Mouse (Mus musculus): ENCODE data around the gene Ahcyl2. TPM values are rescaled to one million over a fixed set of nuclear protein-coding genes. Genes with fewer than 3 reads are reported as not detected.

Gene Ahcyl2
- total and polyA plus RNA-seq, 3 experiments, result 50.0 to 204 (median 184) TPM

DNA sequence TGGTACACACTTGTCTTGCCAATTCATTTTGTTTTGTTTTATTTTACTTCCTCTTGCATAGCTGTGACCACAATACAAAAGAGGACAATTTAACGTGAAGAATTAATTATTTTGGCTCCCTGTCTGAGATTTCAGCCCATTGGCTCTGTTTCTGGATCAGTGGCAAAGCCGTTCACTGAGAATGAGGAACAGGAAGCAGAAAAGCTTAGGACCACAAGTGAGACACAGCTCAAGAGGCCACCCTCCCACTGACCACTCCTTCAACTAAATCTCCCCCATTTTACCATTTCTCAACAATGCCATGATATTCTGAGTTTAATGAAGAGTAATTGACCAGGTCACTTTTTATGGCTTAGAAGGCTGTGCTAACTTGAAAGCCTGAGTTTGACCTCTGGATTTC, 57.5 kb downstream of the Ahcyl2 start:
- H3K36me3 ChIP-seq (replicated peaks in 1 of 2; ENCODE audit: control insufficient read depth in 1 of 2, insufficient read depth in 1 of 2, low read length in 1 of 2), result peaks cover 0 to 23% of the 10 kb centered on the region in 2 experiments
- no peaks in the 10 kb centered on the region for H3K9me3 ChIP-seq (replicated peaks; ENCODE audit: low read length)
- peaks cover 2 to 82% of the 10 kb centered on the region in 2 experiments; a peak in 3 of 4 replicates for H3K4me1 ChIP-seq (ENCODE audit: control insufficient read depth in 1 of 2, insufficient read depth in 2 of 2)
- no peak overlapping the region for H3K4me2 ChIP-seq (ENCODE audit: insufficient read depth, low read depth, poor library complexity, severe bottlenecking)
- H3K9ac ChIP-seq (ENCODE audit: insufficient read depth, low read depth), result no peak overlapping the region
- TF ChIP-seq NRF1 (IDR thresholded peaks at IDR 0.05; ENCODE audit: low read depth, low read length) (no peak), ELF1 (IDR thresholded peaks at IDR 0.05; ENCODE audit: low read depth, low read length) (peak; percentile 53)
- H3K27ac ChIP-seq (ENCODE audit: insufficient read depth, low read depth), result no peak overlapping the region
- dilution Hi-C loops (cut with MboI; ENCODE audit: extremely low pct_ligation_motif_present, extremely low pct_unique_long_range_greater_than_20kb, low sequenced_read_pairs), result no loop called here
- no peaks in the 10 kb centered on the region for H3K27me3 ChIP-seq (replicated peaks)
- H3K79me2 ChIP-seq (replicated peaks; ENCODE audit: control insufficient read depth, extremely low read depth, insufficient read depth, poor library complexity, severe bottlenecking), result 0 out of 2 replicates have a peak, but pooled peaks cover 4% of the 10 kb centered on the region
- H3K4me3 ChIP-seq (replicated peaks in 1 of 3; ENCODE audit: low read depth in 2 of 3, low read length in 2 of 3, poor library complexity in 1 of 3), result no peak overlapping the region
- DNase-seq (ENCODE audit: extremely low read depth), result no peak
- in situ Hi-C loops (cut with MboI; ENCODE audit: low pct_ligation_motif_present, low pct_unique_long_range_greater_than_20kb, low sequenced_read_pairs), result loop anchor here (5.0 to 10.0 kb wide), 3 partner anchors 58 to 379 kb away; partner anchors contain the start of gene Ahcyl2

- Histone ChIP-seq H3K9ac (ENCODE audit: insufficient read depth, low read depth) (peak overlapping the region; percentile 69), H3K79me2 (replicated peaks; ENCODE audit: control insufficient read depth, extremely low read depth, insufficient read depth, poor library complexity, severe bottlenecking) (peaks cover 4% of the 10 kb centered on the region; the same call in 1 of the 2 replicates), H3K27ac (ENCODE audit: insufficient read depth, low read depth) (peak overlapping the region; percentile 94), H3K4me1 (ENCODE audit: control insufficient read depth in 1 of 2, insufficient read depth in 2 of 2) (peaks cover 2 to 80% of the 10 kb centered on the region in 2 experiments; a peak in 3 of 4 replicates), H3K27me3 (replicated peaks) (no peaks in the 10 kb centered on the region), H3K4me2 (ENCODE audit: insufficient read depth, low read depth, poor library complexity, severe bottlenecking) (peak overlapping the region; percentile 99), H3K9me3 (replicated peaks; ENCODE audit: low read length) (no peaks in the 10 kb centered on the region), H3K36me3 (replicated peaks in 1 of 2; ENCODE audit: control insufficient read depth in 1 of 2, insufficient read depth in 1 of 2, low read length in 1 of 2) (peaks cover 0 to 7% of the 10 kb centered on the region in 2 experiments), H3K4me3 (replicated peaks in 1 of 3; ENCODE audit: low read depth in 2 of 3, low read length in 2 of 3, poor library complexity in 1 of 3) (no peak overlapping the region)
- in situ Hi-C loops (cut with MboI; ENCODE audit: low pct_ligation_motif_present, low pct_unique_long_range_greater_than_20kb, low sequenced_read_pairs) (loop anchor here (5.0 to 10.0 kb wide), 3 partner anchors 60 to 377 kb away; partner anchors contain the start of gene Ahcyl2), dilution Hi-C loops (cut with MboI; ENCODE audit: extremely low pct_ligation_motif_present, extremely low pct_unique_long_range_greater_than_20kb, low sequenced_read_pairs) (no loop called here)
- DNase-seq (ENCODE audit: extremely low read depth), result peak; percentile 78
- TF ChIP-seq CHD1 (IDR thresholded peaks at IDR 0.05; ENCODE audit: low read depth, low read length), result peak; percentile 81; the same call in 1 of the 2 replicates
- TF ChIP-seq MYC (IDR thresholded peaks at IDR 0.05; ENCODE audit: low read depth, low read length), result 0 out of 2 replicates have a peak, but pooled peaks have one; percentile 15
- no peak for TF ChIP-seq E2F4 (IDR thresholded peaks at IDR 0.05; ENCODE audit: insufficient replicate concordance, low read depth, low read length)
- TF ChIP-seq CHD2 (IDR thresholded peaks at IDR 0.05; ENCODE audit: low read length), result peak; percentile 32
- peak; percentile 95 for TF ChIP-seq JUND (conservative IDR thresholded peaks at IDR 0.05; ENCODE audit: low read depth, low read length)
- TF ChIP-seq MAX (IDR thresholded peaks at IDR 0.05; ENCODE audit: low read length), result no peak
- 0 out of 2 replicates have a peak, but pooled peaks have one; percentile 22 for TF ChIP-seq ZMIZ1 (IDR thresholded peaks at IDR 0.05; ENCODE audit: low read depth, low read length)
- no peak for TF ChIP-seq KAT2A (IDR thresholded peaks at IDR 0.05; ENCODE audit: insufficient replicate concordance, low read length)
- TF ChIP-seq HCFC1 (IDR thresholded peaks at IDR 0.05; ENCODE audit: low read depth, low read length), result peak; percentile 9; the same call in 1 of the 2 replicates
- peak; percentile 55; the same call in 1 of the 2 replicates for TF ChIP-seq BHLHE40 (IDR thresholded peaks at IDR 0.05; ENCODE audit: low read depth, low read length)
- peak; percentile 98 for TF ChIP-seq EP300 (IDR thresholded peaks at IDR 0.05; ENCODE audit: low read length)
- peak; percentile 64; the same call in 1 of the 2 replicates for TF ChIP-seq SIN3A (IDR thresholded peaks at IDR 0.05; ENCODE audit: low read length)
- no peak for TF ChIP-seq CTCF (conservative IDR thresholded peaks at IDR 0.05 in 1 of 2, IDR thresholded peaks at IDR 0.05 in 1 of 2; ENCODE audit: low read depth in 2 of 2, low read length in 2 of 2)
- no peak for TF ChIP-seq PAX5 (IDR thresholded peaks at IDR 0.05; ENCODE audit: low read length)
- 0 out of 2 replicates have a peak, but pooled peaks have one; percentile 34 for TF ChIP-seq TBP (conservative IDR thresholded peaks at IDR 0.05; ENCODE audit: low read depth, low read length)
- TF ChIP-seq RCOR1 (conservative IDR thresholded peaks at IDR 0.05; ENCODE audit: low read depth, low read length), result peak; percentile 79; the same call in 1 of the 2 replicates
- TF ChIP-seq ETS1 (conservative IDR thresholded peaks at IDR 0.05; ENCODE audit: low read depth, low read length), result peak; percentile 54
- peak; percentile 43; the same call in 1 of the 2 replicates for TF ChIP-seq ELF1 (IDR thresholded peaks at IDR 0.05; ENCODE audit: low read depth, low read length)
- peak; percentile 66; the same call in 1 of the 2 replicates for TF ChIP-seq MEF2A (IDR thresholded peaks at IDR 0.05; ENCODE audit: borderline replicate concordance, low read depth, low read length)
- peak; percentile 78; the same call in 1 of the 2 replicates for TF ChIP-seq MAFK (IDR thresholded peaks at IDR 0.05; ENCODE audit: insufficient replicate concordance, low read length)
- TF ChIP-seq TCF12 (IDR thresholded peaks at IDR 0.05; ENCODE audit: low read depth, low read length), result 0 out of 2 replicates have a peak, but pooled peaks have one; percentile 9
- TF ChIP-seq NELFE (IDR thresholded peaks at IDR 0.05; ENCODE audit: low read depth, low read length), result no peak
- no peak for TF ChIP-seq SMC3 (IDR thresholded peaks at IDR 0.05; ENCODE audit: low read depth, low read length)
- TF ChIP-seq ZKSCAN1 (IDR thresholded peaks at IDR 0.05; ENCODE audit: borderline replicate concordance, low read depth, low read length), result no peak
- TF ChIP-seq MAZ (IDR thresholded peaks at IDR 0.05; ENCODE audit: low read depth, low read length), result no peak
- peak; percentile 48; the same call in 1 of the 2 replicates for TF ChIP-seq MXI1 (IDR thresholded peaks at IDR 0.05; ENCODE audit: low read depth, low read length)
- no peak for TF ChIP-seq GABPA (IDR thresholded peaks at IDR 0.05; ENCODE audit: insufficient replicate concordance, low read depth, low read length)
Observed at GRCm38 (mm10) chr6:29827291-29828242, 59.8 kb downstream of the Ahcyl2 start.

Data from CH12.LX (cell line).